Mouse (Mus musculus) intestine, postnatal 0 days (tissue): Measurements from ENCODE around the gene Klhl29. TPM values are rescaled to one million over a fixed set of nuclear protein-coding genes. Genes with fewer than 3 reads are reported as not detected.

Source experiments
- ATAC-seq: fragments of 200-750 bp; cut with Nextera tagmentation; 2 replicates; pipeline ENCODE4 v1.8.0; 2017; ENCODE audit warnings: mild to moderate bottlenecking, moderate TSS enrichment, moderate library complexity
- H3K27ac ChIP-seq: fragments of 300-500 bp; sonication (generic); 2 replicates; pipeline ENCODE4 v1.5.1; 2014; ENCODE audit warnings: mild to moderate bottlenecking, low read depth, low read length, moderate library complexity
- H3K27me3 ChIP-seq: fragments of 300-500 bp; sonication (generic); replicated peaks from 2 replicates; pipeline ENCODE4 v1.6.1; 2014; ENCODE audit warnings: low read length, mixed read lengths; ENCODE audit not compliant: control insufficient read depth, insufficient read depth
- H3K36me3 ChIP-seq: fragments of 300-500 bp; sonication (generic); 2 replicates; pipeline ENCODE4 v1.6.1; 2014; ENCODE audit warnings: mild to moderate bottlenecking, moderate library complexity; ENCODE audit not compliant: control insufficient read depth, insufficient read depth
- H3K4me1 ChIP-seq: fragments of 300-500 bp; sonication (generic); replicated peaks from 2 replicates; pipeline ENCODE4 v1.6.1; 2014; ENCODE audit warnings: antibody characterized with exemption, low read length, mixed read lengths; ENCODE audit not compliant: control insufficient read depth, insufficient read depth
- H3K4me2 ChIP-seq: fragments of 300-500 bp; sonication (generic); replicated peaks from 2 replicates; pipeline ENCODE4 v1.6.1; 2014; ENCODE audit warnings: low read depth, mild to moderate bottlenecking, moderate library complexity
- H3K4me3 ChIP-seq: fragments of 300-500 bp; sonication (generic); 2 replicates; pipeline ENCODE4 v1.5.1; 2014; ENCODE audit warnings: low read depth, low read length
- H3K9ac ChIP-seq: fragments of 300-500 bp; sonication (generic); 2 replicates; pipeline ENCODE4 v1.6.1; 2014; ENCODE audit warnings: mild to moderate bottlenecking, low read depth, low read length
- H3K9me3 ChIP-seq: fragments of 300-500 bp; sonication (generic); 2 replicates; pipeline ENCODE4 v1.6.1; 2016; ENCODE audit warnings: mixed run types; ENCODE audit not compliant: control insufficient read depth
- CTCF ChIP-seq: sonication (generic); IDR thresholded peaks from 2 replicates; pipeline ENCODE4 v1.5.1; 2016; ENCODE audit warnings: low read depth, mild to moderate bottlenecking, control low read depth, antibody characterized with exemption, moderate library complexity
- WGBS: fragments of 180-500 bp; shearing (Covaris S2); extraction: QIAGEN DNeasy Blood & Tissue Kit; methylation state at CpG from one replicate; pipeline ENCODE4 v1.1.7; 2014; 5-methylcytosine and 5-hydroxymethylcytosine counted together
- polyA plus RNA-seq: library from polyadenylated mRNA; unstranded; fragments of >200 nt; fragmentation: Nextera tagmentation; extraction: Ambion mirVana; gene quantifications from 2 replicates; pipeline ENCODE4 v1.2.1, GENCODE M21; 2015

Gene Klhl29
- polyA plus RNA-seq, 1 experiment from 2014 or later = 0.34 TPM

- H3K36me3 ChIP-seq = peaks cover 25% of the 10 kb centered on the region
- H3K9ac ChIP-seq = no peak overlapping the region
- 90% methylated on average over 15 of the region's 15 CpGs for WGBS
- H3K4me1 ChIP-seq = no peaks in the 10 kb centered on the region
- H3K27me3 ChIP-seq = no peaks in the 10 kb centered on the region
- no peak overlapping the region for H3K27ac ChIP-seq
- H3K9me3 ChIP-seq = no peaks in the 10 kb centered on the region
- no peak for TF ChIP-seq CTCF
- H3K4me2 ChIP-seq = no peak overlapping the region
- no peak for ATAC-seq
- H3K4me3 ChIP-seq = no peak overlapping the region
These were observed 331.3 kb downstream of the Klhl29 start for GRCm38 (mm10) chr12:5044141-5044540.

GRCm38 (mm10) chr12:5038008-5038407, 337.5 kb downstream of the Klhl29 start:
- H3K4me2 ChIP-seq = no peak overlapping the region
- no peaks in the 10 kb centered on the region for H3K9me3 ChIP-seq
- 96% methylated on average over 2 of the region's 2 CpGs for WGBS

DNA sequence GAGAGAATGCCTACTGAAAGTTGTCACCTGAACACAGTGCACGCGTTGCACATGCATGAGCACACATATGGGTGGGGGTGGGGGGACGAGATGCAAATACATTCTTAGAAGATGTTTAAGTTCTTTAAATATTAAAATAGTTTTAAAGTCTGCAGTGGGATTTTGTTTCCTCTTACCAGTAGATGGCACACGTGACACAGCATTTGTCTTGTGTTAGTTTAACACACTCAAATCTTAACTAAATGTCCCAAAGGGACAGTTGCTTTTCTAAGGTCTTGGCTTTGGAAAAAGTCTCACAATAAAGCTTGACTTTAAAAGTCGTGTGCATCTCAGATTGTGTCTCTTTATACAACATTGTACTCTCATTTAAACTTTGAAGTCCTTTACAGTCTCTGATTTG, 346.4 kb downstream of the Klhl29 start:
- no peak for ATAC-seq
- WGBS = 81% methylated on average over 5 of the region's 5 CpGs
- H3K4me3 ChIP-seq = no peak overlapping the region
- H3K9ac ChIP-seq = no peak overlapping the region
- H3K36me3 ChIP-seq = peaks cover 48% of the 10 kb centered on the region
- no peaks in the 10 kb centered on the region for H3K9me3 ChIP-seq
- H3K4me2 ChIP-seq = no peak overlapping the region
- TF ChIP-seq CTCF = peak; percentile 46
- no peaks in the 10 kb centered on the region for H3K4me1 ChIP-seq
- H3K27ac ChIP-seq = no peak overlapping the region
- H3K27me3 ChIP-seq = no peaks in the 10 kb centered on the region

More at GRCm38 (mm10) chr12:5038008-5038407, 337.5 kb downstream of the Klhl29 start:
- H3K27ac ChIP-seq = no peak overlapping the region
- no peaks in the 10 kb centered on the region for H3K27me3 ChIP-seq
- no peak for ATAC-seq
- no peak for TF ChIP-seq CTCF
- H3K4me1 ChIP-seq = no peaks in the 10 kb centered on the region
- H3K9ac ChIP-seq = no peak overlapping the region
- H3K4me3 ChIP-seq = no peak overlapping the region
- peaks cover 56% of the 10 kb centered on the region for H3K36me3 ChIP-seq
